ENCODE assay signal across 22 mouse cellular contexts in genomic region chr12:83013918-83014691, GRCm38 (mm10).
"Had no signal": no experiment of that assay in that cellular context is flagged by ENCODE, and none has a peak within 500 bp of the region (broad histone marks: within the 10 kb centered on the region; RNA-seq: fewer than 3 reads in every experiment).

No protein-coding gene starts in this region.

- ATAC-seq: intestine, embryonic 15.5 days; midbrain, embryonic 15.5 days had no signal

- DNase-seq: kidney, adult 11 months; kidney, adult 8-10 months; kidney, postnatal 10 days; kidney, postnatal 36 days; layer of hippocampus, postnatal 36 days; right cerebral cortex, adult 18-20 months; right cerebral cortex, postnatal 14 days; right cerebral cortex, postnatal 4 days; thymus, adult 2 months; thymus, postnatal 14 days; thymus, postnatal 4 days had no signal

- H3K4me1 ChIP-seq: intestine, embryonic 15.5 days; liver, embryonic 15.5 days; midbrain, embryonic 10.5 days; midbrain, embryonic 15.5 days; neural tube, embryonic 12.5 days; neural tube, embryonic 15.5 days had no signal

- H3K27ac ChIP-seq: intestine, embryonic 15.5 days; kidney, embryonic 15.5 days; left cerebral cortex, adult 2 months; liver, embryonic 15.5 days; macrophage; midbrain, embryonic 10.5 days; midbrain, embryonic 15.5 days; neural tube, embryonic 12.5 days; neural tube, embryonic 15.5 days; stomach, postnatal 0 days had no signal

- H3K9ac ChIP-seq: intestine, embryonic 15.5 days; kidney, embryonic 15.5 days; liver, embryonic 15.5 days; midbrain, embryonic 15.5 days; neural tube, embryonic 12.5 days; neural tube, embryonic 15.5 days had no signal

- H3K9me3 ChIP-seq: intestine, embryonic 15.5 days; kidney, embryonic 15.5 days; liver, embryonic 15.5 days; midbrain, embryonic 10.5 days; midbrain, embryonic 15.5 days; neural tube, embryonic 12.5 days; neural tube, embryonic 15.5 days had no signal

- H3K36me3 ChIP-seq: intestine, embryonic 15.5 days; kidney, embryonic 15.5 days; liver, embryonic 15.5 days; midbrain, embryonic 10.5 days; midbrain, embryonic 15.5 days; neural tube, embryonic 12.5 days; neural tube, embryonic 15.5 days had no signal

- H3K27me3 ChIP-seq: intestine, embryonic 15.5 days; kidney, embryonic 15.5 days; liver, embryonic 15.5 days; midbrain, embryonic 15.5 days; neural tube, embryonic 12.5 days had no signal

- H3K4me3 ChIP-seq: intestine, embryonic 15.5 days; kidney, embryonic 15.5 days; left cerebral cortex, adult 2 months; liver, embryonic 15.5 days; megakaryocyte, embryonic 14.5 days; midbrain, embryonic 10.5 days; midbrain, embryonic 15.5 days; neural tube, embryonic 12.5 days; neural tube, embryonic 15.5 days had no signal

- H3K4me2 ChIP-seq: intestine, embryonic 15.5 days; kidney, embryonic 15.5 days; liver, embryonic 15.5 days; midbrain, embryonic 15.5 days; neural tube, embryonic 12.5 days; neural tube, embryonic 15.5 days had no signal
